Mouse (Mus musculus) heart, postnatal 25 days (tissue): Measurements from ENCODE around the gene Arhgap28. TPM values are rescaled to one million over a fixed set of nuclear protein-coding genes. Genes with fewer than 3 reads are reported as not detected.

ENCODE experiments used
- DNase-seq: peaks from one replicate; pipeline ENCODE4 v3.0.0; 2022; ENCODE audit warnings: low spot score
- intact Hi-C: fragments of 180-260 bp; cut with DNase I; formaldehyde crosslinking; loops from one replicate; pipeline ENCODE4 v1.15.1; 2025
- total RNA-seq, 2 experiments: library from RNA; stranded (reverse); gene quantifications; 2 replicates each; pipeline ENCODE4 v1.2.3; 2021

Gene Arhgap28
- total RNA-seq, 2 experiments from 2014 or later: 2.5 to 3.0 TPM

DNA sequence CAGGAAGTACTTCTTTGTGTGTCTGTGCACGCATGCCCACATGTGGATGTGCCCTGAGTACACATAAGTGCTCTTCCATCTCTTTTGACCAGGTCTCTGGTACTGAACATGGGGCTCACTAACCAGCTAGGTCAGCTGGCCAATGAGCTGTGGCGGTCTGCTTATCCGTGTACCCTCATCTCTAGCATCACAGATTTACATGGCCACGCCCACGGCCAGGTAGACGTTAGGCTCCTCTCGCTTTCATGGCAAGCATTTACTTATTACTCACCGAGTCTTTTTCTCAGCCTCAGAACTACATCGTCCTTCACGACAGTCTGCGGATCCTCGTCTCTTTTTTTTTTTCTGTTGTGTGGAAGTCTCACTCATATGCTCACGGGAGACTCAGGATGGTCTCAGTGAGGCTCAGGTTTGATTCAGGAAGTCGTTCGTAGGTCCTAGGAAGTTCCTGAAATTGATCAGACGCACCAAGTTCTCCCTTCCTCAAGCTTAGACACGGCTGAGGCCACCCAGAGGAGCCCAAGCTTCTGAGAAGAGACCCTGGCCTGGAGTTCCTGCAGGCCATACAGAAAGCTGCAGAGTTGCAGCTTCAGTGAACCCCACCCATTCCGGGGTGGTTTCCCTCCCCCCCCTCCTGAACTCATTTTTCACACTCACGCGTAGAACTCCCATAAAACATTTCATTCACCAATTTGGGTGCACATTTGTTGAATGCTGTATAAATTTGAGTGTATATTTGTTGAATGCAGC lies 167.6 kb downstream of the Arhgap28 start:
- intact Hi-C loops: loop anchor here (5.0 to 10.0 kb wide), 3 partner anchors 59 to 1262 kb away; no protein-coding TSS in a partner anchor
- DNase-seq: no peak

DNA sequence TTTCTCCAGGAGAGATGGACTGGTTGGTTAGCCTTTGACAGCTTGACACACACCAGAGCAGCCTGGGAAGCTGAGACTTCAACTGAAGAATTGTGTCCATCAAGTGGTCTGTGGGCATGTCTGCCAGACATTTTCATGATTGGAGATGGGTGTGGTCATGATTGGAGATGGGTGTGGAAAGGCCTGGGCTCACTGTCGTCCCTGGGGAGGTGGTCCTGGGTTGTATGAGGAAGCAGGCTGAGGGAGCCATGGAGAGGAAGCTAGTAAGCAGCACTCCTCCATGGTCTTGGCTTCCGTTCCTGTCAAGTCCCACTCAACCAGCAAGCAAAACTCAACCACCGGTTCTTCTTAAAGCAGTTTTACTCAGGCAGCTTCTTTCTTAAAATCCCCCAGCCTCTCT lies 176.5 kb downstream of the Arhgap28 start:
- no peak for DNase-seq
- intact Hi-C loops: no loop called here

DNA sequence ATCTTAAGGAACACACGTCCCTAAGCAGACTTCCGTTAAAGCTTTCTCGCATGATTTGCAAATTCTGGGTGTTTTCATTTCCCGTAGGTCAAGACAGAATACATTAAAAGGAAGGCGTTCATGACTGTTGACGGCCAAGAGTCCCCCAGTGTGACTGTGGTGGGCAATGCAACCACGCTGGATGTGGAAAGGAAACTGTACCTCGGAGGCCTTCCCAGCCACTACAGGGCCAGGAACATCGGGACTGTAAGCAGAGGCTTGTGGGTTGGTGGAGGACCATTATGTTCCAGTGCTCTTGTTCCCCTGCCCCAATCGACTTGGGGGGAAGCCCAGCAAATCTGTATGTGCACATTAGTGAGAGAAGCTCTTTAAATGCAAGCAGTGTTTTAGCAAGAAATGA lies 187.0 kb downstream of the Arhgap28 start:
- DNase-seq: no peak
- intact Hi-C loops: no loop called here

DNA sequence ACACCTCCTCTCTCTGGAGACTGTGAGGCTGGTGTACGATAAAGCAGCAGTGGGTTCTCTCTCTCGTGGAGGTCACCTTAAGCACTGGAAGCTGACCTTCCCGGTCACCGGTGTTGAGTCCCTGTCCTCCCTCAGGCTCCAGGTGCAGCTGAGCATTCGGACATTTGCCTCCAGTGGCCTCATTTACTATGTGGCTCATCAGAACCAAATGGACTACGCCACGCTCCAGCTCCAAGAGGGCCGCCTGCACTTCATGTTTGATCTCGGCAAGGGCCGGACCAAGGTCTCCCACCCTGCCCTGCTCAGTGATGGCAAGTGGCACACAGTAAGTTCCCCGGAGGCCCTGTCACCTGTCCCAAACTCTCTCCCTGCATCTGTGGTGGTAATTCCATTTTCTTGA lies 188.2 kb downstream of the Arhgap28 start:
- intact Hi-C loops: no loop called here
- no peak for DNase-seq

DNA sequence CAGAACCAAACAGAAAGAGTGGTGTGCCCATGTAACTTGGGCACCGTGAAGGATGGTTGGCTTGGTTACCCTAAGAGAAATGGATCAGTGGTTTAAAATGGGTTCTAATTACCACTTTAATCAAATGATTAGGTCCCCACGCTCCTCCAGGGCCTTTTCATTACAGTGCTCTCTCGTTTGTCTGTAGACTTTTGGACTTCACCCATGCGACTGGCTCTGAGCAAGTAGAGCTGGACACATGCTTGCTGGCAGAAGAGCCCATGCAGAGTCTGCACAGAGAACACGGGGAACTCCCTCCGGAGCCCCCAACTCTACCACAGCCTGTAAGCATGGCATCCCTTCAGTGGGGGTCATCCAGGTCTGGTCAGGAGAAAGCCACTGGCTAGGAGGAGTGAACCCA lies 190.3 kb downstream of the Arhgap28 start:
- intact Hi-C loops: no loop called here
- no peak for DNase-seq

DNA sequence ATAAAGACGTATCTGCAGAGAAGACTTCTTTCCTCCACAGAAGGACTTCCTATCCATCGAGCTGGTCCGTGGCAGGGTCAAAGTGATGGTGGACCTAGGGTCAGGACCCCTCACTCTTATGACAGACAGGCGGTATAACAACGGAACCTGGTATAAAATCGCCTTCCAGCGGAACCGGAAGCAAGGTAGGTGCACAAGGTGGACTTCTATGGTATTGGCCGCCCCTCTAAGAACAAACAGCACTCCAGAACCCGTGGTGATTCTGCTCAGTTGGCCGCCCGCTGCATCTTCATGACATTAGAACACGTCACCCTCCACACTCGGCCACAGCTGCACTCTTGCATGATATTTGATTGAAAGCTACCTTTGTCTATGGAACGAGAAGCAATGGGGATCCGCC lies 194.7 kb downstream of the Arhgap28 start:
- no peak for DNase-seq
- intact Hi-C loops: no loop called here
